Mouse (Mus musculus): ENCODE measurements around the gene Slx4. TPM values are rescaled to one million over a fixed set of nuclear protein-coding genes. Genes with fewer than 3 reads are reported as not detected.
"Not testable (repeated sequence)": the region's sequence is repeated elsewhere in the genome, so short reads cannot be mapped to it uniquely, and the experiment has no call there.

The Slx4 gene
- polyA plus RNA-seq, 1 experiment from 2014 or later, result 23.2 TPM

GRCm38 (mm10) chr16:3976251-3976671 lies 27.3 kb downstream of the Slx4 start, which contains the start of gene Nlrc3:
Gene Nlrc3 (minus strand): TSS chr16:3976632.
- H3K4me3 ChIP-seq (ENCODE audit: low read length), result no peak within 1 kb of the TSS
- no peaks in the 10 kb centered on the region; the same call in 1 of the 2 replicates for H3K4me1 ChIP-seq (ENCODE audit: control insufficient read depth, insufficient read depth, low read depth, low read length)
- ATAC-seq, result peak; percentile 19
- H3K4me2 ChIP-seq (ENCODE audit: low read length), result no peak within 1 kb of the TSS
- no peak within 1 kb of the TSS for H3K9ac ChIP-seq (ENCODE audit: low read depth, low read length)
- no peaks in the 10 kb centered on the region for H3K27me3 ChIP-seq (replicated peaks; ENCODE audit: control insufficient read depth, insufficient read depth, low read length)
- WGBS, result 75% methylated on average over 4 of the region's 4 CpGs
- peaks cover 27% of the 10 kb centered on the region for H3K36me3 ChIP-seq (ENCODE audit: control insufficient read depth, insufficient read depth, low read length)
- no peaks in the 10 kb centered on the region for H3K9me3 ChIP-seq (ENCODE audit: control insufficient read depth, low read length)
- no peak within 1 kb of the TSS; the same call in 1 of the 2 replicates for H3K27ac ChIP-seq (ENCODE audit: low read depth, low read length)

DNA sequence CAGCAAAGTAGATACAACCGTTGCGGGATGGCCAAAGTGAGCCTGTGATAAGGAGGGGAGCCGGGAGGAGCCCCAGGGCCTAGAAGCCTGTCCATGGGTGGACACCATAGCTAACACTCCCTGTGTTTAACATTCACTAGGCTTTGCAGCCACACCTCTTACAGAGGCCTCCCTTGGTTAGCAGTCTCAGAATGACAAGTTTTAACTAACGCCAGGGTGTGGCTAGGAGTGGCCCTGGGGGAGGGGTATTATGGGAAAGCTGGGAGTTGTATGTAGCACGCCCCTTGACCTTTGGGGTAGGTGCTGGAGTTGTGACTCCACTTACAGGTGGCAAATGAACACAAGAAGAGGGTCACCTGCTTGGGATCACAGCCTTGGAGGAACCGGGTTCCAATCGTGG lies 27.9 kb downstream of the Slx4 start:
- no peaks in the 10 kb centered on the region for H3K27me3 ChIP-seq (replicated peaks; ENCODE audit: control insufficient read depth, insufficient read depth, low read length)
- H3K27ac ChIP-seq (ENCODE audit: low read depth, low read length), result no peak overlapping the region
- 89% methylated on average over 7 of the region's 7 CpGs for WGBS
- no peak overlapping the region for H3K9ac ChIP-seq (ENCODE audit: low read depth, low read length)
- H3K9me3 ChIP-seq (ENCODE audit: control insufficient read depth, low read length), result no peaks in the 10 kb centered on the region
- no peak for ATAC-seq
- H3K4me1 ChIP-seq (ENCODE audit: control insufficient read depth, insufficient read depth, low read depth, low read length), result no peaks in the 10 kb centered on the region; the same call in 1 of the 2 replicates
- H3K4me3 ChIP-seq (ENCODE audit: low read length), result no peak overlapping the region
- H3K4me2 ChIP-seq (ENCODE audit: low read length), result no peak overlapping the region
- peaks cover 21% of the 10 kb centered on the region for H3K36me3 ChIP-seq (ENCODE audit: control insufficient read depth, insufficient read depth, low read length)

GRCm38 (mm10) chr16:3974456-3974855 lies 29.1 kb downstream of the Slx4 start:
- H3K36me3 ChIP-seq (ENCODE audit: control insufficient read depth, insufficient read depth, low read length), result peaks cover 12% of the 10 kb centered on the region
- not testable (repeated sequence) for H3K4me2 ChIP-seq (ENCODE audit: low read length); H3K27ac ChIP-seq (ENCODE audit: low read depth, low read length); H3K9me3 ChIP-seq (ENCODE audit: control insufficient read depth, low read length); H3K4me1 ChIP-seq (ENCODE audit: control insufficient read depth, insufficient read depth, low read depth, low read length); H3K27me3 ChIP-seq (replicated peaks; ENCODE audit: control insufficient read depth, insufficient read depth, low read length); ATAC-seq; H3K4me3 ChIP-seq (ENCODE audit: low read length); H3K9ac ChIP-seq (ENCODE audit: low read depth, low read length)
- 83% methylated on average over 18 of the region's 19 CpGs for WGBS

DNA sequence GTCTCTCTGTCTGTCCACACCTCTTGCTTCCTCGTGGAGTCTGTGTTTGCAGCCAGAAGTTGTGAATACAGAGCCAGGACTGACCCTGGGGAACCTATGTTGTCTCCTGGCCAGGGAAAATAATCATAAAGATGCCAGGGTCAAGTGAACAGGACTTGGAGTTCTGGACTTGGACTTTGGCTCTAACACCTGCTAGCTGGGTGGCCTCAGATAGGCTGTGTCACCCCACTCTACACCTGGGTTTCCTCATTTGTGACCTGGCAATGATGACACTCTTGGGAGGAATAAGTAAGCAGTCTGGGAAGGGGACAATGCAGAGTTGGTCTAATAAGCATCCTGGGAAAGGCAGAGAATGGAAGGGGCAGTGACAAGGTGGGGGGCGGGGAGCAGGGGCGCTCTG lies 38.0 kb downstream of the Slx4 start:
- Histone ChIP-seq H3K9ac (ENCODE audit: low read depth, low read length) (no peak overlapping the region), H3K4me1 (ENCODE audit: control insufficient read depth, insufficient read depth, low read depth, low read length) (no peaks in the 10 kb centered on the region), H3K27me3 (replicated peaks; ENCODE audit: control insufficient read depth, insufficient read depth, low read length) (no peaks in the 10 kb centered on the region), H3K27ac (ENCODE audit: low read depth, low read length) (no peak overlapping the region), H3K9me3 (ENCODE audit: control insufficient read depth, low read length) (no peaks in the 10 kb centered on the region), H3K4me3 (ENCODE audit: low read length) (no peak overlapping the region), H3K4me2 (ENCODE audit: low read length) (no peak overlapping the region), H3K36me3 (ENCODE audit: control insufficient read depth, insufficient read depth, low read length) (no peaks in the 10 kb centered on the region)
- ATAC-seq, result no peak
- WGBS, result 74% methylated on average over 3 of the region's 3 CpGs

GRCm38 (mm10) chr16:3964990-3965389 lies 38.6 kb downstream of the Slx4 start:
- Histone ChIP-seq H3K4me1 (ENCODE audit: control insufficient read depth, insufficient read depth, low read depth, low read length) (no peaks in the 10 kb centered on the region), H3K36me3 (ENCODE audit: control insufficient read depth, insufficient read depth, low read length) (no peaks in the 10 kb centered on the region), H3K9ac (ENCODE audit: low read depth, low read length) (no peak overlapping the region), H3K4me3 (ENCODE audit: low read length) (no peak overlapping the region), H3K9me3 (ENCODE audit: control insufficient read depth, low read length) (no peaks in the 10 kb centered on the region), H3K4me2 (ENCODE audit: low read length) (no peak overlapping the region), H3K27ac (ENCODE audit: low read depth, low read length) (no peak overlapping the region), H3K27me3 (replicated peaks; ENCODE audit: control insufficient read depth, insufficient read depth, low read length) (no peaks in the 10 kb centered on the region)
- WGBS, result 86% methylated on average over 10 of the region's 10 CpGs
- ATAC-seq, result no peak

GRCm38 (mm10) chr16:3959261-3959660 lies 44.3 kb downstream of the Slx4 start:
- no peak overlapping the region for H3K27ac ChIP-seq (ENCODE audit: low read depth, low read length)
- no peaks in the 10 kb centered on the region for H3K4me1 ChIP-seq (ENCODE audit: control insufficient read depth, insufficient read depth, low read depth, low read length)
- no peak overlapping the region for H3K9ac ChIP-seq (ENCODE audit: low read depth, low read length)
- H3K36me3 ChIP-seq (ENCODE audit: control insufficient read depth, insufficient read depth, low read length), result no peaks in the 10 kb centered on the region
- no peaks in the 10 kb centered on the region for H3K9me3 ChIP-seq (ENCODE audit: control insufficient read depth, low read length)
- H3K27me3 ChIP-seq (replicated peaks; ENCODE audit: control insufficient read depth, insufficient read depth, low read length), result no peaks in the 10 kb centered on the region
- 75% methylated on average over 2 of the region's 2 CpGs for WGBS
- ATAC-seq, result no peak
- H3K4me3 ChIP-seq (ENCODE audit: low read length), result no peak overlapping the region
- no peak overlapping the region for H3K4me2 ChIP-seq (ENCODE audit: low read length)

DNA sequence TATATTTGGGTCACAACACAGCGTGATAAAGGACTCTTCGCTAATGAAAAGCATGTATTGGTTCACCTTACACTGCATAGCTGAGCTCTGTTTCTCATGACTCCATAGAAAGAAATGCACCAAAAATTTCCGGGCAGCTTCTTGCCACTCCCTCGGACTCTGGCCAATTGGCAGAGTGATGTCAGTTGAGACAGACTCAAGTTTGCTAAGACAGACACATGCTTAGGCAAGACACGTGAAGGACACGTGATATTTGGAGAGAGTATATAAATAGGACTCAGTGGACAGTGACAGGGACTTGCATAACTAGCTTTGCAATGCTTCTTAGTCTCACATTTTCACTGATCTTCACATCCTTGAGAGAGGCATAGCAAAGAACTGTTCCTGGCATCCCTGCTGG lies 47.2 kb downstream of the Slx4 start:
- Histone ChIP-seq H3K4me2 (ENCODE audit: low read length) (no peak overlapping the region), H3K27ac (ENCODE audit: low read depth, low read length) (no peak overlapping the region), H3K36me3 (ENCODE audit: control insufficient read depth, insufficient read depth, low read length) (no peaks in the 10 kb centered on the region), H3K9ac (ENCODE audit: low read depth, low read length) (no peak overlapping the region), H3K9me3 (ENCODE audit: control insufficient read depth, low read length) (no peaks in the 10 kb centered on the region), H3K4me3 (ENCODE audit: low read length) (no peak overlapping the region), H3K4me1 (ENCODE audit: control insufficient read depth, insufficient read depth, low read depth, low read length) (no peaks in the 10 kb centered on the region), H3K27me3 (replicated peaks; ENCODE audit: control insufficient read depth, insufficient read depth, low read length) (no peaks in the 10 kb centered on the region)
- ATAC-seq, result no peak
- 88% methylated on average over 6 of the region's 6 CpGs for WGBS

- WGBS, result 93% methylated on average over 1 of the region's 1 CpGs
- H3K4me1 ChIP-seq (ENCODE audit: control insufficient read depth, insufficient read depth, low read depth, low read length), result no peaks in the 10 kb centered on the region
- no peak overlapping the region for H3K4me2 ChIP-seq (ENCODE audit: low read length)
- no peaks in the 10 kb centered on the region for H3K9me3 ChIP-seq (ENCODE audit: control insufficient read depth, low read length)
- H3K36me3 ChIP-seq (ENCODE audit: control insufficient read depth, insufficient read depth, low read length), result no peaks in the 10 kb centered on the region
- H3K9ac ChIP-seq (ENCODE audit: low read depth, low read length), result no peak overlapping the region
- no peak overlapping the region for H3K4me3 ChIP-seq (ENCODE audit: low read length)
- no peak for ATAC-seq
- H3K27ac ChIP-seq (ENCODE audit: low read depth, low read length), result no peak overlapping the region
- no peaks in the 10 kb centered on the region for H3K27me3 ChIP-seq (replicated peaks; ENCODE audit: control insufficient read depth, insufficient read depth, low read length)
These were observed 52.4 kb downstream of the Slx4 start for GRCm38 (mm10) chr16:3951141-3951540.

- Histone ChIP-seq H3K9ac (ENCODE audit: low read depth, low read length) (no peak overlapping the region), H3K4me1 (ENCODE audit: control insufficient read depth, insufficient read depth, low read depth, low read length) (no peaks in the 10 kb centered on the region), H3K4me3 (ENCODE audit: low read length) (no peak overlapping the region), H3K4me2 (ENCODE audit: low read length) (no peak overlapping the region), H3K36me3 (ENCODE audit: control insufficient read depth, insufficient read depth, low read length) (peaks cover 35% of the 10 kb centered on the region), H3K27me3 (replicated peaks; ENCODE audit: control insufficient read depth, insufficient read depth, low read length) (no peaks in the 10 kb centered on the region), H3K9me3 (ENCODE audit: control insufficient read depth, low read length) (no peaks in the 10 kb centered on the region), H3K27ac (ENCODE audit: low read depth, low read length) (no peak overlapping the region)
- 93% methylated on average over 4 of the region's 4 CpGs for WGBS
- no peak for ATAC-seq
These were observed 68.9 kb downstream of the Slx4 start for GRCm38 (mm10) chr16:3934701-3935100.

GRCm38 (mm10) chr16:3934091-3934490 lies 69.5 kb downstream of the Slx4 start:
- H3K4me3 ChIP-seq (ENCODE audit: low read length), result no peak overlapping the region
- H3K36me3 ChIP-seq (ENCODE audit: control insufficient read depth, insufficient read depth, low read length), result peaks cover 37% of the 10 kb centered on the region
- no peak overlapping the region for H3K27ac ChIP-seq (ENCODE audit: low read depth, low read length)
- WGBS, result 87% methylated on average over 1 of the region's 1 CpGs
- ATAC-seq, result no peak
- no peak overlapping the region for H3K9ac ChIP-seq (ENCODE audit: low read depth, low read length)
- no peak overlapping the region for H3K4me2 ChIP-seq (ENCODE audit: low read length)
- no peaks in the 10 kb centered on the region for H3K27me3 ChIP-seq (replicated peaks; ENCODE audit: control insufficient read depth, insufficient read depth, low read length)
- H3K9me3 ChIP-seq (ENCODE audit: control insufficient read depth, low read length), result no peaks in the 10 kb centered on the region
- no peaks in the 10 kb centered on the region for H3K4me1 ChIP-seq (ENCODE audit: control insufficient read depth, insufficient read depth, low read depth, low read length)

All from hindbrain, embryonic 16.5 days (tissue).